Mouse (Mus musculus): ENCODE measurements around the gene Gm21627. TPM values are rescaled to one million over a fixed set of nuclear protein-coding genes. Genes with fewer than 3 reads are reported as not detected.

Gene Gm21627
- polyA plus RNA-seq (2015; fragmentation: Nextera tagmentation; extraction: Ambion mirVana) = not detected in 2 replicates

GRCm38 (mm10) chrY:63228127-63228526, at the start of gene Gm21627:
TSS of gene Gm21627 (plus strand) at chrY:63228427.

